Mouse (Mus musculus): ENCODE results near the gene Gm6614.

- TF ChIP-seq POLR2A (IDR thresholded peaks at IDR 0.05; ENCODE audit: insufficient read depth, low read depth, low read length) (no peak), CTCF (IDR thresholded peaks at IDR 0.05) (no peak)
Observed at GRCm38 (mm10) chr6:142041896-142042295, 30.7 kb upstream of the Gm6614 start.

All from heart, adult 2 months (tissue).